Mouse (Mus musculus): ENCODE data around the gene Fam107b.

DNA sequence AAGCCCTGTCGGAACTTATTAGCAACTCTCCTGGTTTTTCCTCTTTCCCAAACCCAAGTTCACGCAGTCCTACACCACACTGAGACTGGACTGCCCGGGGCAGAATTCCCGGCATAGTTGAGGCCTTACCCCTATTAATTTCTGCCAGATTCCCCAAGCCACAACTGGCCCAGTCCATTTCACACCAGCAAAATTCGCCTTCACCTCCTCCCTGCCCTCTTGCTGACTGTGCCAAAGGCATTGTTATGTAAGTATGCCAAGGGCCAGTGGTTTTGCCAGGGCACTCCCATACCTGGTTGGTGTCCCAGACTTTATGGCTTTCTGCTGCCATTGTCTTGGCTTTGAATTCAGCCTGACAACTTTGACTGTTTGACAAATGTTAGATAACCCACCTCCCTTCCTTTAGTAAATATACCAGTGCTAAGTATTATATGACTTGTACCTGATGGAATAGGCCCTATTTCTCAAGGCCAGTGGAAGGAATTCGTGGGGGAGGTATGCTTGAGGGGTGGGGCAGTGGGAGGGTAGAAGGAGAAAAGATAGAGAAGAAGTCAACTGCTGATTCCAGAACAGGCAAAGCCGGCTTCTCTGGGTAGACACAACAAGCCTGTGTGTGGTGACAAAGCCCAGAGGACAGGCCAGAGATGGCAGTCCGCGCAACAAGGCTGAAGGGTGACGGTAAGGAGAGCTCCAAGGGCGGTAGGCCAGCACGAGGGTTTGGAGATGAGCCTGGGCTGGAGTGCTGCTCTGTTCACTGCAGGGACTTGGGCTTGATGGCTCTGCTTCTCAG, 178.6 kb downstream of the Fam107b start:
- TF ChIP-seq CTCF (IDR thresholded peaks at IDR 0.05; ENCODE audit: insufficient read depth, low read length) (no peak), POLR2A (IDR thresholded peaks at IDR 0.05; ENCODE audit: borderline replicate concordance, extremely low read depth, low read depth, low read length) (no peak)

Measured in lung, adult 2 months (tissue).